22 mouse cellular contexts compared by ENCODE assay signal in the genomic region with DNA sequence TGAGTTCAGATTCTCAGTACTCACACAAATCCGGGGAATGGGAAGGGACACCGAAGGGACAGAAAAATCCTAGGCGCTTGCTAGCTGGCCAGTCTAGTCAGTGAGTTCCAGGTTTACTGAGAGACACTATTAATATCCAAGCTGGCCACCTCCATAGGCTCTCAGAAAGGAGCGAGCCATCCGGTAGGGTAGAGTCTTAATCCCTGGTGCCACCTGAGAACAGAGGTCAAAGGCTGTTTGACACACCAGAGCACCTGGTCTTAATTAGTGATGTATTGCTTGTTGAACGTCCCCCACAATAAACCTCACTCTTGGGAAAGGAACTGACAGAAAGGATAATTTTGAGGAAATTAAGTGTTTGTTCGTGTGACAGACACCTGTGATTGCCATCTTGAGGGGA.
A peak's percentile ranks its signal among the peaks of the same experiment; 100 is the strongest.
DNase-seq lines count a peak whose midpoint lies in the region; ATAC-seq lines count a peak whose summit lies in the region.
"Had no signal": no experiment of that assay in that cellular context is flagged by ENCODE, and none has a peak within 500 bp of the region (broad histone marks: within the 10 kb centered on the region; RNA-seq: fewer than 3 reads in every experiment).

No protein-coding gene starts in this region.

- no peaks in the 10 kb centered on the region for H3K27me3 ChIP-seq in intestine, embryonic 16.5 days (replicated peaks; ENCODE audit: control insufficient read depth, insufficient read depth, low read length)
- no peaks in the 10 kb centered on the region for H3K27me3 ChIP-seq in liver, embryonic 11.5 days (replicated peaks; ENCODE audit: control insufficient read depth, insufficient read depth, low read length)
- H3K27me3 ChIP-seq: embryonic facial prominence, embryonic 15.5 days; hindbrain, embryonic 12.5 days had no signal

- H3K9me3 ChIP-seq in intestine, embryonic 16.5 days (ENCODE audit: control insufficient read depth, low read length) = no peaks in the 10 kb centered on the region
- H3K9me3 ChIP-seq in liver, embryonic 11.5 days (ENCODE audit: control insufficient read depth, low read length) = no peaks in the 10 kb centered on the region
- H3K9me3 ChIP-seq: embryonic facial prominence, embryonic 15.5 days; forebrain, embryonic 10.5 days; hindbrain, embryonic 12.5 days had no signal

- H3K9ac ChIP-seq in intestine, embryonic 16.5 days (ENCODE audit: low read depth, low read length) = no peak overlapping the region
- no peak overlapping the region for H3K9ac ChIP-seq in liver, embryonic 11.5 days (ENCODE audit: low read depth, low read length)
- H3K9ac ChIP-seq: embryonic facial prominence, embryonic 15.5 days; hindbrain, embryonic 12.5 days had no signal

- intact Hi-C loops in left cerebral cortex, postnatal 25 days (cut with DNase I) = no loop called here

- no peaks in the 10 kb centered on the region for H3K36me3 ChIP-seq in intestine, embryonic 16.5 days (ENCODE audit: control insufficient read depth, insufficient read depth, low read length)
- no peaks in the 10 kb centered on the region for H3K36me3 ChIP-seq in liver, embryonic 11.5 days (ENCODE audit: control insufficient read depth, insufficient read depth, low read length)
- H3K36me3 ChIP-seq: embryonic facial prominence, embryonic 15.5 days; forebrain, embryonic 10.5 days; G1E; hindbrain, embryonic 12.5 days had no signal

- no peak overlapping the region; the same call in 1 of the 2 replicates for H3K4me2 ChIP-seq in intestine, embryonic 16.5 days (ENCODE audit: low read depth, low read length)
- no peak overlapping the region for H3K4me2 ChIP-seq in liver, embryonic 11.5 days
- H3K4me2 ChIP-seq: embryonic facial prominence, embryonic 15.5 days; hindbrain, embryonic 12.5 days had no signal

- WGBS in intestine, embryonic 16.5 days = 72% methylated on average over 7 of the region's 7 CpGs
- 81% methylated on average over 7 of the region's 7 CpGs for WGBS in liver, embryonic 11.5 days

- ATAC-seq in intestine, embryonic 16.5 days = peak; percentile 82
- ATAC-seq in liver, embryonic 11.5 days (replicated peaks; ENCODE audit: low FRiP score) = no peak
- ATAC-seq: forebrain, embryonic 14.5 days had no signal

- no peak overlapping the region for H3K4me3 ChIP-seq in intestine, embryonic 16.5 days (ENCODE audit: low read length)
- H3K4me3 ChIP-seq in liver, embryonic 11.5 days (ENCODE audit: low read depth, low read length) = no peak overlapping the region
- H3K4me3 ChIP-seq: embryonic facial prominence, embryonic 15.5 days; erythroblast, embryonic 14.5 days; forebrain, embryonic 10.5 days; gastrocnemius, adult 2 months; hindbrain, embryonic 12.5 days had no signal

- H3K27ac ChIP-seq in intestine, embryonic 16.5 days (ENCODE audit: low read length) = peak overlapping the region; percentile 57; the same call in 1 of the 2 replicates
- H3K27ac ChIP-seq in liver, embryonic 11.5 days (ENCODE audit: low read depth, low read length) = no peak overlapping the region
- H3K27ac ChIP-seq: embryonic facial prominence, embryonic 15.5 days; forebrain, embryonic 10.5 days; gastrocnemius, adult 2 months; hindbrain, embryonic 12.5 days had no signal

- DNase-seq in kidney, adult 9 months = peak; percentile 54
- no peak for DNase-seq in kidney, postnatal 4 days
- DNase-seq in hindlimb bud, embryonic 11.5 days (ENCODE audit: extremely low spot score, low read depth, low spot score) = peak; percentile 26
- no peak for DNase-seq in liver, embryonic 11.5 days (ENCODE audit: low spot score)
- no peak for DNase-seq in left cerebral cortex, postnatal 25 days (ENCODE audit: low spot score in 2 of 2)
- DNase-seq: adrenal gland, adult 8-10 months; adrenal gland, postnatal 36 days; cerebellum, adult 11 months; cerebellum, adult 8-10 months; cerebellum, postnatal 14 days; embryo, embryonic 11 days; gastrocnemius, adult 2 months; gastrocnemius, postnatal 25 days; heart, postnatal 10 days; heart, postnatal 4 days had no signal

- peaks cover 32% of the 10 kb centered on the region for H3K4me1 ChIP-seq in intestine, embryonic 16.5 days (ENCODE audit: control insufficient read depth, insufficient read depth, low read length)
- no peaks in the 10 kb centered on the region; the same call in none of the 2 replicates for H3K4me1 ChIP-seq in liver, embryonic 11.5 days (replicated peaks; ENCODE audit: control insufficient read depth, insufficient read depth, low read length)

Comparison
In these comparisons a context has a peak if more than half of its experiments do, and no peak if none do; other contexts are left out.
1. DNase-seq: peak in kidney, adult 9 months (single experiment) and hindlimb bud, embryonic 11.5 days (single experiment); none in kidney, postnatal 4 days (0 of 2), liver, embryonic 11.5 days (single experiment) and left cerebral cortex, postnatal 25 days (0 of 2).